Mouse (Mus musculus) liver, adult (tissue): ENCODE data around the gene Gli1.
A peak's percentile ranks its signal among the peaks of the same experiment; 100 is the strongest.

ENCODE experiments used
- GATA4 ChIP-seq: IDR thresholded peaks from 2 replicates; pipeline ENCODE4 v1.6.1; 2014; ENCODE audit warnings: mild to moderate bottlenecking, low read length; ENCODE audit not compliant: insufficient replicate concordance

Gli1 gene

GRCm38 (mm10) chr10:127290930-127291880, 50.6 kb downstream of the Gli1 start:
- no peak for TF ChIP-seq GATA4

DNA sequence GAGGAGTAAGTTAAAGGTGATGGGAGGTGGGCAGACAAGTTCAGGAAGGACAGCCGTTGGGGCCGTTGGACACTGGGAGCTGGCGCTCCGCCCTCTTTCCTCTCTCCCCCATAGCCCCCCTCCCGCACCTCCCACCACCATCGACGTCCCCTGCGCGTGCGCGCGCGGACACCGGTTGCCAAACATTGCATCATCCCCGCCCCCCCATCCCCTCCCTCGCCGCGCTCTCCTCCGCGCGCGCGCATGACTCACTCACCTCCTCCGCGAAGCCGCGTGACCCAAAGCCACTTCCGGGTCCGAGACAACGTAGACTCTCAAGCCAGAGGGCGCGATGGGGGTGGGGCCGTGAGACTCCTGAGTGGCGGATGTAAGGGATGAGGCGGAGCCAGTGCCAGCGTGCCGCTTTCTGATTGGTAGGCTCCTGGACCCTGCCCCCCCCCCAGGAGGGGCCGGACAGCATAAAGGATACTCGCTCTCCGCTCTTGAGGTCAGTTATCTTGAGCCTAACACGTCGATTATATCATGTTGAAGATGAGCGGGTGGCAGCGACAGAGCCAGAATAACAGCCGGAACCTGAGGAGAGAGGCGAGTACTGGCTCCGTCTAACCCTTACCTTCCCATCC, 51.4 kb downstream of the Gli1 start:
- TF ChIP-seq GATA4: peak; percentile 94; the same call in 1 of the 2 replicates

- peak; percentile 82; the same call in 1 of the 2 replicates for TF ChIP-seq GATA4
Observed at GRCm38 (mm10) chr10:127289573-127290191, 52.1 kb downstream of the Gli1 start.

DNA sequence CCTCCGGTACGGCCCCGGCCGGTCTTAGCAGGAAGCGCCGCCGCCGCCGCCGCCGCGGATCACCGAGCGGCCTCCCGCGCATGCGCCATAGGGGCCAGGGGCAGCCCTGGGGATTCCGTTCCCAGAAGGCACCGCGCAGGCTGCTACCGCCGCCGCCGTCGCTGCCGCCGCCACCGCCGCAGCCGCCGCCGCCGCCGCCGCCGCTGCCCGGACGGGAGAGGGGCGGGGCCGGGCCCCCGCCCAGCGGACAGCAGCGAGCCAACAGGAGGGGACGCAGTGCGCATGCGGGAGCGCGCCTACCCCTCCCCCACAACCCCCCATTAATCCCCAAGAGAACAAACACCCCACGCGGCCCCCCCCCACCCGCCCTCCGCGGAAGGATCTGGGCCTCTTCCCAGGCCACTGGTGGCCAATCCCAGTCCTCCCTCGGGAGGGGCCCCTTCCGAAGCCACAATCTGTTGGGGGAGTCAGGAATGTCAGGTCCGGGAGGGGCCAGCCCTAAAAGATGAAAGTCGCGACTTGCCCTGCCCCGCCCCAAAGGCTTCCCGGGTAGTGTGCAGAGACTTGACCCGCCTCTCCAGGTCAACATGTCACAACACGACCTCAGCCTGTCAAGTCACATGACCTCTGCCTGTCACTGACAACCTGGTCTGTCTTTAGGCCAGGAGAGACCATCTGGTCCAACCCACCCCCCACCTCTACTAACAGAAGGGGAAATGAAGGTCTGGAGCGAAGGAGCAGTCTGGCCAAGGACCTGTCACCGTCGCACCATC, 52.8 kb downstream of the Gli1 start, which contains the start of gene Mbd6:
Gene Mbd6, minus strand, starts transcription at position 219 of the 773 bp plus-strand sequence.
- TF ChIP-seq GATA4: peak; percentile 57; the same call in 1 of the 2 replicates

- TF ChIP-seq GATA4: no peak
Observed at GRCm38 (mm10) chr10:127288328-127288799, 53.4 kb downstream of the Gli1 start.

DNA sequence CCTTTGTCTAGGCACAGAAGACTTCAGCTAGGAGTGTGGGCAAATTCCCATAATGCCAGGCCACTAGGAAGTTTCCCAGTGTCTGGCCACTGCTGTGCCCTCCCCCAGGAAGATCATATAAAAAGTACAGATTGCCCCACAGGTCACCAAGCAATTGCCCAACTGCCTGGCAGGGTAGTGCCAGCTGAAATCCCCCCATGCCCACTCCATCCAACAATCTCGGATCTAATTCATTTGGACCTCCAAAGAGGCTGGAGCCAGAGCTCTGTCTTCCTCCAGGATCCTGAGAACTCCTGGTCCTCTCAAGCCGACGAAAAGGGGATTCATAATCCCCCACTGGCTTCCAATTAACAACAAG, 53.9 kb downstream of the Gli1 start:
- TF ChIP-seq GATA4: no peak

DNA sequence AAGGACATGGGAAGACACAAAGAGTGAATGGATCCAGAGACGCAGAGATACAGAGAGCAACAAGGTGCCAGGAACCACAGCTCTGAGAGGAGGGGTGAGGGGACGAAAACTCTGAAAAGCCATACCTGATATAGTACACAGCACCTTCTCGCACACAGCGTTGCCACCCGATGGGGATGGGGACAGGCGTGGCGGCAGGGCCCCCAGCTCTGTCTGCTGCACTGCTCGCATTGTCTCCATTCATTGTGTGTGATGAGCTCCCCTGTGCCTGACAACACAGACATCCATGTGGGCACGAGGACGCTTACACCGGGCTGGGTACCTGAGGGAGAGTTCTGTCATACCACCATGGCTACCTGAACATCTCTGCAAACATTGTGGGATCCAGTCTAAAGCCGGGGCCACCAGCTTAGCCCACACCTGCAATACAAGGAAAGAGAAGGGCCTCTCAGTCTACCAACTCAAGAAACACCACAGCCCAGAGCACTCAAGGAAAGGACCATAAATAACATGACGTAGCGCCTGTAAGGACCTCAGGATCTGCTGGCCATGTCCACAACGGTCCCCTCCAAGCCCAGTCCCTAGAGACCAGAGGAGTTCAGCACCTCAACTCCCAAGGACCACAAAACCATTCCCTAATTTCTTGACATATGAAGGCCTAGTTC, 54.4 kb downstream of the Gli1 start:
- no peak for TF ChIP-seq GATA4

DNA sequence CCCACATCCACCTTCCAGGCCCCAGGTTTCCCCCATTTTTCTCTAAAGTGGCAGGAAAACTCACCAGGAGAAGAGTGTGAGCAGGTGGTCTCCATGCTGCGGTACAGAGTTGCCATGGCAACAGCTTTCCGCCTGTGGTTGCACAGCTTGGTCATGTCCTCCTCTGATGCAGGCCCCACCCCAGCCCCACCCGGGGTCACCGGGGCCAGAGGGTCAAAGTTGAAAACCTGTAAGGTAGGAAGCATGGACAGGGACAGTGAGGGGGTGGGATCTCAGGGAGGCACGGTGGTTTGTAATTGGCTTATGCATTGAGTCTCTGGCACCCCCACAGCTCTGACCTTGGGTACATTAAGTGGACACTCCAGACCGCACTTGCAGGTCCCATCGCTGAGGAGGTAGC, 55.0 kb downstream of the Gli1 start:
- no peak for TF ChIP-seq GATA4

GRCm38 (mm10) chr10:127286194-127286593, 55.6 kb downstream of the Gli1 start:
- TF ChIP-seq GATA4: no peak

DNA sequence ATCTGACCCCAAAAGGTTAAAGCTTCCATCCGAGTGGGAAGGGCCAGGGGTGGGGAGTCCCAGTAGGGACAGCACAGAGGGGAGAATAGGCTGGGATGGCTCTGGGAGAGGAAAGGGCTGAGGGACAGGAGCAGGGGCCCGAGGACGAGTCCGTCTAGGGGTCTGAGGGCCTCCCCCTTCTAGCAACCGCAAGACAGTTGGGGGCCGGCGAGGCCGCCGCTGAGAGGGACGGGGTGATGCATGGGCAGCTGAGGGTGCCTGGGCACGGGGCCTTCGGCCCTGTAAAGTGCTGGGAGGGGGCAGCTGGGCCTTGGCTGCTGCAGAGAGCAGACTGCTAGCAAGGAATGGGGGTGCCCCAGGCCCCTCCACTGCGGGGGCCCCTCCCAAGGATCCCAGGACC, 56.1 kb downstream of the Gli1 start:
- no peak for TF ChIP-seq GATA4

DNA sequence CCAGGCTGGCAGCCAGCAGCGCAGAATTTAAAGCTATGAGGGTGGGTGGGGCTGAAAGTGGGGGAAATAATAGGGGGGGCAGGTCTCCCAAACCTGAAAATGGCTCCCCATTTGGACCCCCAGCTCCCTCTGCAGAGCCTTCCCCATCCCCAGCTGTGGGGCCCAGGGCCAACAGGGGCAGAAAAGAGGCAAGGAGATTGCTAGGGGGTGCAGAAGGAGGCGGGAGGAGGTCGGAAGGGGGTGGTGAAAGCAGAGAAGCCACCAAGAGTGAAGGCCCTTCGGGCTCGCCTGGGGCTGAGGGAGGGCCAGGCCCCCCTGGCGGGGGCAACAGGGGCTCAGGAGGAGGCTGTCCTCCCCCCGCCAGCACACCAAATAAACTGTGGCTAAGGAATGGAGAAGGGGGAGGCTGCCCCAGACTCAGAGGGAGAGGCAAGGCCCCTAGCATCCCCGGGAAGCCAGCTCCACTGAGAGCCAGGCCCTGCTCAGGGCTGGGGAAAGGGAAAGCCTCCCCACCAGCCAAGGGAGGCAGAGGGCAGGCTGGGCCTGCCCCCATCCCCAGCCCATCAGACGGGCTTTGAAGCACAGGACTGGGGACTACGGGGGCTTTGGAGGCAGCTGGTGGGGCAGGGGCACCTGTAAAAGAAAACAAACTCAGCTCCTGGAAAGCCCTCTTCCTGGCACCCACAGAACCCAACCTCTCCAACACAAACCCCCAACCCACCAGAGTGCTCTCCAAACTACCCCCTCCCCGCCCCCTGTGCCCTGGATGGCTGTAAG, 56.9 kb downstream of the Gli1 start:
- no peak for TF ChIP-seq GATA4

DNA sequence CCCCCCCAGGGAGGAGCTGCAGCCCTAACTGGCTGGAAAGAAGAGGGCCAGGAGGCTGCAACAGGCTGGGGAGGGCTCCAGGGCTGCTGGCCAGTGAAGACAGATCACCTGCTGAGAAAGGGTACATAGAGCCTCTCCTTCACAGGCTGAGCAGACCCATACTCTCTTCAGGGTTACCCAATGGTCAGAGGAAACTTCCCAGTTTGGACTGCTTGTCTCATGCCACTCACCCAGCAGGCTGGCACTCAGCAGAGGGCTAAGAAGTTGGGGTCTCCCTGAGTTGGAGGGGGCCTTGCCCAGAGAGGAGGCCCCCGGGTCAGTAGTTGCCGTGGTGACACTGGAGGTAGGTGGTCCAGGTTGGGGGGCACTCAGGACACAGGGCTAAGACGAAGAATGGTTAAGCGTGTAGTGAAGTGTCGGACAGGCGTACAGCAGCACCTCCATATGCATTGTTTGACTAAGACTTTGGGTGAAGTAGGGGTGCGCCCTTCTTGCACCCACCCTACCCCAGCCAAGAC, 57.6 kb downstream of the Gli1 start:
- no peak for TF ChIP-seq GATA4

GRCm38 (mm10) chr10:127282620-127283215, 59.1 kb downstream of the Gli1 start:
- TF ChIP-seq GATA4: no peak
